Mouse (Mus musculus) limb, embryonic 10.5 days (tissue): ENCODE data around the gene Rab11fip3. TPM values are rescaled to one million over a fixed set of nuclear protein-coding genes. Genes with fewer than 3 reads are reported as not detected.

Source experiments
- DNase-seq: peaks from one replicate; pipeline ENCODE4 v3.0.0-alpha.2; 2017; ENCODE audit warnings: low spot score
- H3K27ac ChIP-seq: fragments of 300-500 bp; sonication (generic); 2 replicates; pipeline ENCODE4 v1.5.1; 2016; ENCODE audit warnings: mild to moderate bottlenecking
- H3K27me3 ChIP-seq: fragments of 300-500 bp; sonication (generic); 2 replicates; pipeline ENCODE4 v1.6.1; 2016; ENCODE audit warnings: low read depth, mild to moderate bottlenecking; ENCODE audit not compliant: poor library complexity, severe bottlenecking
- H3K36me3 ChIP-seq: fragments of 300-500 bp; sonication (generic); 2 replicates; pipeline ENCODE4 v1.6.1; 2016; ENCODE audit warnings: mild to moderate bottlenecking, moderate library complexity
- H3K4me1 ChIP-seq: fragments of 300-500 bp; sonication (generic); 2 replicates; pipeline ENCODE4 v1.6.1; 2016
- H3K4me3 ChIP-seq: fragments of 300-500 bp; sonication (generic); 2 replicates; pipeline ENCODE4 v1.5.1; 2016; ENCODE audit warnings: mild to moderate bottlenecking, moderate library complexity
- H3K9me3 ChIP-seq: fragments of 300-500 bp; sonication (generic); replicated peaks from 2 replicates; pipeline ENCODE4 v1.6.1; 2016; ENCODE audit warnings: mild to moderate bottlenecking
- WGBS: fragments of 180-500 bp; shearing (Covaris S2); methylation state at CpG from one replicate; pipeline ENCODE4 v1.1.7; 2016; 5-methylcytosine and 5-hydroxymethylcytosine counted together
- polyA plus RNA-seq: library from polyadenylated mRNA; unstranded; fragments of >200 nt; fragmentation: Nextera tagmentation; extraction: Ambion mirVana; gene quantifications from 2 replicates; pipeline ENCODE4 v1.2.1, GENCODE M21; 2016

Gene Rab11fip3
- polyA plus RNA-seq, 1 experiment from 2014 or later: 22.1 TPM

DNA sequence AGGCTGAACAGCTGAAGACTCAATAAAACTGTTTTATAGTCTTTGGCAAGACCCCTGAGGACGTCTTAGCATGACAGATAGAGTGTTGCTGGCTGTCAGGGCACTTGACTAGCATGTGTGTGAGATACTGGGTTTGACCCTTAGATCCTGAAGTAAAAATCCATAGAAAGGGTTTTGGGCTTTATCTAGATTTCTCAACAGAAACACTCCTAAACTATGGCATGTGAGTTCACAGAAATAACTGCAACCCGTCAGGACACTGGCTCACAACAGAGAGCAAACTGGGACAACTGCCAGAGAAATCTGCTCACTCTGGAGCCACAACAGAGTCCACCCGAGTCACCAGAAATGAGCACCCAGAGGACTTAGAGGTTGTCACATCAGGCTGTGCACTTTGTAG, 101.7 kb downstream of the Rab11fip3 start:
- Histone ChIP-seq H3K36me3 (peaks cover 39% of the 10 kb centered on the region), H3K27ac (no peak overlapping the region), H3K4me3 (no peak overlapping the region), H3K27me3 (no peaks in the 10 kb centered on the region), H3K4me1 (peaks cover under 1% of the 10 kb centered on the region; the same call in 1 of the 2 replicates), H3K9me3 (no peaks in the 10 kb centered on the region)
- 65% methylated on average over 3 of the region's 3 CpGs for WGBS
- no peak for DNase-seq

DNA sequence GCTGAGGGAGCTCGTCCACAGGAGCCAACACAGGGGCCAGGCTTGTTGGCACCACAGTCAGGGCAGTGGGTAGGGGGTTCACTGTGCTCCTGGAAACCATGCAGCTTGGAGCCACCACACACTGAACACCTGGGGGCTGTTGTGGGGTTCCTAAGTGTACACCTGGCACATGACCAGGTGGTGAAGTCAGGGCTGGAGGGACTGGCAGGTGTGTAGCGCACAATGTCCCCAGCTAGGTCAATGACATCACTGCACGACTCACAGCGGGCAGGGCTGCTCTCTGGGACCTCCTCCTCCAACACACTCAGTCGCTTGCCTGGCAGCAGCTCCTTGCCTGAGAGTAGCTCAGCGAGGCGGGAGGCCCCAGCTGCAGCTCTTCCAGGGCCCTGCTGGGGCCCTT, 105.1 kb downstream of the Rab11fip3 start:
- WGBS: 92% methylated on average over 7 of the region's 7 CpGs
- Histone ChIP-seq H3K36me3 (peaks cover 66% of the 10 kb centered on the region), H3K27ac (no peak overlapping the region)

DNA sequence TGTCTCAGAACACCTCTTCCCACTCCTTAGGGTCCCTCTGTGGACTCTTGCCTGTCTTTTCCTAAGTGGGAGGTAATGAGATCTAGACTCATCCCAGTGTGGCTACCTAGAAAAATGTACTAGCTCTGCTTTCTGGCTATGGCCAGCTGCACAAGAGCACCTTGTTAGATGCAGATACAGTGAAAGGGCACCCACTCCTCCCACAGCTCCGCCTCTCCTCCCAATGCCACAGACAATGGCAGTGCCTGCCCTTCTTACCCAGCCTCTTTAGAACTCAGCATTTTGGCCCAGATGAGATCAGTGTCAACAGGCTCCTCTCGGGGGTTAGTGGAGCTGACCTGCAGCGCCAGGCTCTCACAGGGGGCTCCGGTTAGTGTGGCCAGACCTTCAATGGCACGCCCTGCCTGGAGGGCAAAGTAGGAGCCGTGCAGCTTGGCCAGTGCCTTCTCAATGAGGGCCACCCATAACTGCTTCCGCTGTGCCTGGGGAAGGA, 106.9 kb downstream of the Rab11fip3 start:
- Histone ChIP-seq H3K27me3 (no peaks in the 10 kb centered on the region), H3K4me1 (peaks cover 4% of the 10 kb centered on the region), H3K36me3 (peaks cover 84% of the 10 kb centered on the region), H3K9me3 (no peaks in the 10 kb centered on the region), H3K27ac (no peak overlapping the region), H3K4me3 (no peak overlapping the region)
- no peak for DNase-seq
- 90% methylated on average over 7 of the region's 7 CpGs for WGBS

More for the DNA sequence above, 105.1 kb downstream of the Rab11fip3 start:
- Histone ChIP-seq H3K27me3 (no peaks in the 10 kb centered on the region), H3K4me1 (peaks cover 3% of the 10 kb centered on the region; the same call in 1 of the 2 replicates), H3K4me3 (no peak overlapping the region), H3K9me3 (no peaks in the 10 kb centered on the region)
- no peak for DNase-seq

DNA sequence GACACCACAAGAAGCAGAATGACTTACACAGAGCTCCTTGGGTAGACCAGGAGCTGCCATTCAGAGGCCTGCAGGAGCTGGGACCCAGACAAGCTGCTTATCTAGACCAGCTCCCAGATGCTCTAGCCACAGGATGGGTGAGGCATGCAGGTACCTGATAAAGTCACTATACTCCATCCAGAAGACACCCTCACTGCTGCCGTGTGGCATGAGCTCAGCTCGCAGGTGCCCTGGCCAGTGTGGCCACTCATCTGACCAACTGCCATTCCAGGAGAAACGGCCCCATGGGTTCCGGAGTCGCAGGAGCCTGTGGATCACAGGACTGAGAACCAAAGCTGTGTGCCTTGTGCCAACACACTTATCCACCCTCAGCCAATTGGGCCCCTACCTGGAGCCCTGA, 107.8 kb downstream of the Rab11fip3 start:
- H3K36me3 ChIP-seq: peaks cover 86% of the 10 kb centered on the region
- peaks cover 7% of the 10 kb centered on the region for H3K4me1 ChIP-seq
- H3K9me3 ChIP-seq: no peaks in the 10 kb centered on the region
- 95% methylated on average over 5 of the region's 5 CpGs for WGBS
- H3K4me3 ChIP-seq: no peak overlapping the region
- no peaks in the 10 kb centered on the region for H3K27me3 ChIP-seq
- no peak overlapping the region for H3K27ac ChIP-seq
- DNase-seq: no peak

DNA sequence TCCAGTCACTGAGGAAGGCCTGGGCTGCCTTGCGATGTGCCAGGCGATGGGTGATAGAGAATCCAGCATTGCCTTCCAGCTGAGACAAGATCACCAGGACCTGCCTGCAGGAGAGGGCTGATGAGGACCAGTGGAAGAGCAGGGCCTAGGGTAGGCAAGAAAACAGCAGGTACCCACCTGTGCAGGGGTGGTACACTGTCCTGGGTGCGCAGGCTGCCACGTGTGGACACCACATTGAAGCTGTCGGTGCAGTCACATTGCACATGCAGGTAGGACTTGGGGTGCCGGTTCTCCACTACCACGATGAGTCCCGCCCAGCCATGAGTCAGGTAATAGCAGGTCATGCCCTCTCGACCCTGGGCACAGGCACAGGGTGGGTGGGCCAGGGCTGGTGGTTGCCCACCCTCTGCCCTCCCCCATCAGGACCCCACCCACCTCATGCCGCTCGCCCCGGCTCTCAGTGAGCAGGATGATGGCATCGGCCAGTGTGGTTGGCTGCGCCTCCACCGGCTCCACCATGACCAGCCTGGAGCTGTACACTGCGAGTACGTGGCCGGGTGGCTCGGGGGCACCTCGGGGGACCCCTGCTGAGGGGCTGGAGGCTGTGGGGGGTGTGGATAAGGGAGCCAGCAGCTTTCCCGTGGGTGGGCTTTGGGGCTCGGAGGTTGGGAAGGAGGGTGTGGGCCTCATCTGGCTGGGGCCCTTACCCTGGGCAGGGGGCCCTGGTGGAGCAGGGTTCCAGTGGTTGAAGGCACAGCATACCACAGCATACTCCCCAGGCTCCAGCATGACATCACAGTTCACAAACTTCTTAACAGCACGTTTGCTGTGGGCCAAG, 109.5 kb downstream of the Rab11fip3 start:
- peaks cover 1% of the 10 kb centered on the region; the same call in 1 of the 2 replicates for H3K27me3 ChIP-seq
- H3K4me3 ChIP-seq: no peak overlapping the region
- peaks cover 77% of the 10 kb centered on the region for H3K36me3 ChIP-seq
- no peak overlapping the region for H3K27ac ChIP-seq
- 92% methylated on average over 23 of the region's 23 CpGs for WGBS
- peaks cover 7% of the 10 kb centered on the region for H3K4me1 ChIP-seq
- no peaks in the 10 kb centered on the region for H3K9me3 ChIP-seq
- no peak for DNase-seq

DNA sequence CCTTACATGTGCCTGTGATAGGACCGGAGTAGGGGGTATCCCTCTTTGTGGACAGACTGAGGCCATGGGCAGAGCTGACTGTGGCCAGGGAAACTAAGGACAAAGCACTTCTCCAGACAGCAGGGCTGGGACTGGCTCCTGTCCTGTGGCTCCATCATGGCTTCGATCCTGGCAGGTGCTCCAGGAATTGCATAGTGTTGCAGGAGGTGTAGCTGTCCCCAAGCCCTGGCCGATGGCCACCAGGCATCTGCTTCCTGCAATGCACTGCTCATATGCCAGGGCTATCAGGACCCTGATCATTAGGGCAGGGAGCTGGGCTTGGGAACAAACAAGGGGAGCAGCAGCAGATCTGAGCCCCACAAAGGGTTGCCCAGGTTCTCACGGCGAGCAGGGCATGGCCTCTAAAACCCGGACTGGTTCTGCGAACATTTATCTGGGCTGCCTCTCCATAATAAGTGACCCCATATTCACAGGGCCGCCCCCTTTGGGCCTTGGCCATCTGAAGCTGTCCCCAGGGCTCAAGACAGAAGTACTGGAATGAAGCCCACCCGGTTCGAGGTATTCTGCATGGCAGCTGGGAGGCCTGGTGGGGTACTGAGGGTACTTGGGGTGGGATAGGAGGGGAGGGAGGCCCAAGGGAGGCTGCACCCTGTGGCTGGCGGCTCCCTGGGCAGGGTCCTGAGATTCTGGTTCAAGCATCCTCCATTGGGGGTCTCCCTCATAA, 110.4 kb downstream of the Rab11fip3 start:
- 94% methylated on average over 11 of the region's 11 CpGs for WGBS
- Histone ChIP-seq H3K36me3 (peaks cover 68% of the 10 kb centered on the region), H3K27ac (no peak overlapping the region), H3K27me3 (peaks cover 10% of the 10 kb centered on the region), H3K4me3 (no peak overlapping the region), H3K9me3 (no peaks in the 10 kb centered on the region), H3K4me1 (peaks cover 7% of the 10 kb centered on the region)
- DNase-seq: no peak

DNA sequence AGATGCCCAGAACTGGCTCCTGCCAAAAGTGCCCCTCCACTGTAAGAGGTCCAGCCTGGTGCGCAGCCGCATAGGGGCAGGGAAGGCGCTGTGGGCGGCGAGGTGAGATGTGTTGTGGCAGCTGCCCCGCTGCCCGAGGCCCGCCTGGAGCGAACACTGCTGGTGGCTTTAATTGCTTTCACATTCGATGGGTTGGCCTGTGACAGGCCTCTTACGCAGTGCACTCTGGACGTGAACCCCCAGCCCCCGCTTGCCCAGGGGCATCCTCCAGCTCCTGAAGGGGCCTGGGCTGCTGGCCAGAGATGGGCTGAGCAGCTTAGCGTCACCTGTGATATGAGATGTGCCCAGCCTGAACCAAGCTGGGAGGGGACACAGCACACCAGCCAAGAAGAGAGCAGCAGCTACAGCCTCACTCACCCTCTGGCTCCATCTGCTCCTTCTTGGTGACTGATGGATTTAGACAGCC, 111.7 kb downstream of the Rab11fip3 start:
- Histone ChIP-seq H3K9me3 (no peaks in the 10 kb centered on the region), H3K27me3 (peaks cover 23% of the 10 kb centered on the region), H3K36me3 (peaks cover 54% of the 10 kb centered on the region), H3K27ac (no peak overlapping the region), H3K4me1 (peaks cover 7% of the 10 kb centered on the region), H3K4me3 (no peak overlapping the region)
- no peak for DNase-seq
- 90% methylated on average over 14 of the region's 14 CpGs for WGBS

DNA sequence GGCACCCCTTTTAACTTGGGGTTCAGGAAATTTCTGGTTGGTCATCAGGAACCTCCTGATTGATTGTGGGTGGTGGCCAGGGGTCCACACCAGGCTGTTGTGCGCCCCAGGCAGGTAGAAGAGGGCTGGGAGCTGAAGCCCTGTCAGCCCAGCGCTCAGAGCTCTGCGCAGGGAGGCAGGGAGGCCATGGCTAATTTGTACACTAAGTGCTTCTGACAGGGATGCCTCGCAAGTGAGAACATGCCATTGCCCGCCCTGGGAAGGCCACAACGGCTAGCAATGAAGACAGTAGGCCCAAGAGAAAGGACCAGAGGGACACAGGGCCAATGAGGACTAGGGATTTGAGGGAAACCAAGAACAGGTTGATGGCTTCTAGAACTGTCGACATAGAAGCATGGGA, 112.7 kb downstream of the Rab11fip3 start:
- Histone ChIP-seq H3K27ac (no peak overlapping the region), H3K27me3 (peaks cover 33% of the 10 kb centered on the region), H3K4me1 (peaks cover 11% of the 10 kb centered on the region), H3K36me3 (peaks cover 45% of the 10 kb centered on the region), H3K4me3 (no peak overlapping the region), H3K9me3 (no peaks in the 10 kb centered on the region)
- 80% methylated on average over 7 of the region's 7 CpGs for WGBS
- no peak for DNase-seq

DNA sequence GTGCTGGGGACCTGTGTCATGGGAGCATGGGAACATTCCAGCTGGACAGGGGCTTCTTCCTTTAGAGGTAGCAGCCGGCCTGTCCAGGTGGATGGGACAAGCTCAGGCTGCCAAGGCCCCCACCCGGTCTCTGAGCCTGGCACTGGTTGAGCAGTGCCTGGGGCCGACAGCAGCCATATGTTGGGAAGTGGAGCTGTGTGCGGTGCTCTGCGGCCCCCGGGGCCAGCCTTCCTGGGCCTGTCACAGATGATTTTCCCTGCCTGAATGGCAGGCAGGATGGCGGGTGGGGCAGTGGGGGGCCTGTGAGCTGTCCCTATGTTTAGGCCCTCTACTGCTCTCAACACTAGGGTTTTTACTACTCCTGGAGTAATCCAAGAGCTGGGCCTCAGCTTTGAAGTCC, 113.2 kb downstream of the Rab11fip3 start:
- H3K9me3 ChIP-seq: no peaks in the 10 kb centered on the region
- no peak overlapping the region for H3K27ac ChIP-seq
- 82% methylated on average over 7 of the region's 7 CpGs for whole genome bisulfite sequencing
- peaks cover 40% of the 10 kb centered on the region for H3K36me3 ChIP-seq
- peaks cover 37% of the 10 kb centered on the region for H3K27me3 ChIP-seq
- no peak overlapping the region for H3K4me3 ChIP-seq
- DNase-seq: no peak
- H3K4me1 ChIP-seq: peaks cover 15% of the 10 kb centered on the region

DNA sequence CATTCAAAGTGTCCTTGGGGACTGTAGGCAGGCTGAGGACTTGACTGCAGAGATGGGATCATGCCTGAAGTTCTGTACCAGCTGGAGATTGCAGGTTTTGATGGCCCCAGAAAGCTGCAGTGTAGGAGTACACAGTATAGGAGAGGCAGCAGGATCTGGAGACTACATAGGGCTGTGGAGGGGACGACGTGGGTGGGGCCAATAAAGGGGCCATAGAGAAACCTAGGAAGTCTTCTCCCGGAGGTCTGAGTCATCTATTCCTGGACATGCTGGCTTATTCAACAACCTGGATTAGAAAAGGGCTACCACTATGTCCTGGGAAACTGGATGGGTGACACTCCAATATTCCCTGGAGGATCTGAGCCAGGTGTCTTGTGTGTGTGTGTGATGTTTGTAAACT, 113.6 kb downstream of the Rab11fip3 start:
- Histone ChIP-seq H3K27me3 (peaks cover 42% of the 10 kb centered on the region), H3K27ac (no peak overlapping the region), H3K4me3 (no peak overlapping the region), H3K9me3 (no peaks in the 10 kb centered on the region), H3K4me1 (peaks cover 20% of the 10 kb centered on the region), H3K36me3 (peaks cover 36% of the 10 kb centered on the region)
- no peak for DNase-seq
- 60% methylated on average over 3 of the region's 3 CpGs for WGBS

DNA sequence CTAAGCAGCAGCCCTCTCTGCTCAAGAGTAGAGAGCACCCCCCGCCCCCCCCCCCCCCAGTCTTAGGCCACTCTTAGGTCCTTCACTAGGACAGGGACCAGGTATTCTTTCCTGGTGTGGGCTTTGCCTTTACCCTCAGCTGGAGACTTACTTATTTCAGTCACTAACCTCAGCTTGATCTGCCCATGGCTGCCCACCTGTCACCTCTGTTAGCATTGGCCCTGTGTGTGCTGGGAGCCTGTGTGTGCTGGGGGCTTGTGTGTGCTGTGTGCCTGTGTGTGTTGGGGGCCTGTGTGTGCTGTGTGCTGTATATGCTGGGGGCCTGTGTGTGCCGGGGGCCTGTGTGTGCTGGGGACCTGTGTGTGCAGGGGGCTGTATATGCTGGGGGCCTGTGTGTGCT, 114.7 kb downstream of the Rab11fip3 start:
- Histone ChIP-seq H3K4me1 (peaks cover 26% of the 10 kb centered on the region), H3K27me3 (peaks cover 52% of the 10 kb centered on the region), H3K27ac (no peak overlapping the region), H3K36me3 (peaks cover 25% of the 10 kb centered on the region), H3K9me3 (no peaks in the 10 kb centered on the region), H3K4me3 (no peak overlapping the region)
- no peak for DNase-seq
- 86% methylated on average over 2 of the region's 2 CpGs for WGBS

DNA sequence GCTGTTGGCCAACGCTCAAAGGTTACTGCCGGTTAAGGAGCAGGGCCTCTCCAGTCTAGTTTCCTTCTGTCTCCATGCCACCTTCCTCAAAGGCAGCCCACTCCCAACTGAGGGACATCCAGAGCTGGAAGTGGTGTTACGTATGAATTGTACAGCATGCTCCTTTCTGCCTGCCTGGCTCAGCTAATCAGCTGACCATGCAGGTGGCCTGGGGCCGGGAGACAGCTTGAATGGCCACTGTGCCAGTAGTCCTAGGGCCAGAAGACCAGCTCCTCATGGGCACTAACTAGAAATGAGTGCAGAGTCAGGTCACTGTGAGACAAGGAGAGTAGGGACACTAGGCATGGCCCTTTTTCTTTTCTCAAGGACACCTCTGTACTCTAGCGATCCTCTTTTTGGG, 116.2 kb downstream of the Rab11fip3 start:
- Histone ChIP-seq H3K36me3 (peaks cover 10% of the 10 kb centered on the region), H3K4me3 (no peak overlapping the region), H3K27ac (no peak overlapping the region), H3K27me3 (peaks cover 55% of the 10 kb centered on the region), H3K9me3 (no peaks in the 10 kb centered on the region), H3K4me1 (peaks cover 26% of the 10 kb centered on the region)
- WGBS: 80% methylated on average over 5 of the region's 5 CpGs
- DNase-seq: no peak
